Mouse (Mus musculus) myocyte (in vitro differentiated cells): ENCODE data around the gene Mycbp. TPM values are rescaled to one million over a fixed set of nuclear protein-coding genes. Genes with fewer than 3 reads are reported as not detected.

Source experiments
- H3K27me3 ChIP-seq: one replicate; pipeline ENCODE4 v1.6.1; 2011; ENCODE audit not compliant: control insufficient read depth, insufficient read depth, insufficient read length
- H3K36me3 ChIP-seq: one replicate; pipeline ENCODE4 v1.6.1; 2011; ENCODE audit not compliant: control insufficient read depth, insufficient read depth
- H3K4me2 ChIP-seq: one replicate; pipeline ENCODE4 v1.6.1; 2011; ENCODE audit warnings: low read depth, control low read depth
- H3K4me3 ChIP-seq: one replicate; pipeline ENCODE4 v1.5.1; 2011; ENCODE audit warnings: mild to moderate bottlenecking, control low read depth, moderate library complexity
- H3K79me2 ChIP-seq: one replicate; pipeline ENCODE4 v1.6.1; 2011; ENCODE audit not compliant: control insufficient read depth, insufficient read depth
- H3ac ChIP-seq: one replicate; pipeline ENCODE4 v1.6.1; 2011; ENCODE audit not compliant: control insufficient read depth, insufficient read length
- CEBPB ChIP-seq: IDR thresholded peaks from 2 replicates; pipeline ENCODE4 v1.6.1; 2011; ENCODE audit warnings: mild to moderate bottlenecking, moderate library complexity; ENCODE audit not compliant: poor library complexity, insufficient read depth, severe bottlenecking
- E2F4 ChIP-seq: IDR thresholded peaks from one replicate; pipeline ENCODE4 v1.6.1; 2011; ENCODE audit warnings: mild to moderate bottlenecking, control low read depth, moderate library complexity; ENCODE audit not compliant: insufficient read depth
- MAX ChIP-seq: IDR thresholded peaks from one replicate; pipeline ENCODE4 v1.6.1; 2011; ENCODE audit warnings: low read depth, mild to moderate bottlenecking, control low read depth
- MYOD1 ChIP-seq, 3 experiments: IDR thresholded peaks; one replicate each; pipeline ENCODE4 v1.6.1; 2011; ENCODE audit warnings: control low read depth in 2 of 3, low read depth in 2 of 3, mild to moderate bottlenecking in 2 of 3, moderate library complexity in 1 of 3; ENCODE audit not compliant: insufficient read length in 2 of 3, control insufficient read depth in 1 of 3
- MYOG ChIP-seq, 3 experiments: IDR thresholded peaks; one replicate each; pipeline ENCODE4 v1.6.1; 2011; ENCODE audit warnings: control low read depth in 2 of 3, low read depth in 2 of 3, mild to moderate bottlenecking in 2 of 3; ENCODE audit not compliant: insufficient read length in 2 of 3, control insufficient read depth in 1 of 3, insufficient read depth in 1 of 3
- POLR2A ChIP-seq: IDR thresholded peaks from one replicate; pipeline ENCODE4 v1.6.1; 2011; ENCODE audit warnings: low read depth, mild to moderate bottlenecking, control low read depth, moderate library complexity; ENCODE audit not compliant: insufficient read length
- POLR2AphosphoS2 ChIP-seq: IDR thresholded peaks from one replicate; pipeline ENCODE4 v1.6.1; 2011; ENCODE audit warnings: low read depth, control low read depth; ENCODE audit not compliant: insufficient read length
- REST ChIP-seq: IDR thresholded peaks from one replicate; pipeline ENCODE4 v1.6.1; 2011; ENCODE audit warnings: mild to moderate bottlenecking, control low read depth, moderate library complexity; ENCODE audit not compliant: insufficient read depth, insufficient read length
- SRF ChIP-seq: IDR thresholded peaks from one replicate; pipeline ENCODE4 v1.6.1; 2011; ENCODE audit warnings: low read depth; ENCODE audit not compliant: control insufficient read depth, insufficient read length
- TCF12 ChIP-seq: IDR thresholded peaks from one replicate; pipeline ENCODE4 v1.6.1; 2011; ENCODE audit warnings: mild to moderate bottlenecking, control low read depth; ENCODE audit not compliant: poor library complexity, insufficient read depth, severe bottlenecking
- TCF3 ChIP-seq: IDR thresholded peaks from one replicate; pipeline ENCODE4 v1.6.1; 2011; ENCODE audit warnings: low read depth, control low read depth; ENCODE audit not compliant: insufficient read length
- USF1 ChIP-seq: IDR thresholded peaks from one replicate; pipeline ENCODE4 v1.6.1; 2011; ENCODE audit warnings: low read depth, mild to moderate bottlenecking, control low read depth, moderate library complexity
- polyA plus RNA-seq: library from polyadenylated mRNA; unstranded; fragments of >200 nt; fragmentation: generic; extraction: Trizol; gene quantifications from one replicate; pipeline ENCODE4 v1.2.1, GENCODE M21; 2012; ENCODE audit warnings: missing spikeins

Gene Mycbp
- polyA plus RNA-seq, 1 experiment: 33.1 TPM

DNA sequence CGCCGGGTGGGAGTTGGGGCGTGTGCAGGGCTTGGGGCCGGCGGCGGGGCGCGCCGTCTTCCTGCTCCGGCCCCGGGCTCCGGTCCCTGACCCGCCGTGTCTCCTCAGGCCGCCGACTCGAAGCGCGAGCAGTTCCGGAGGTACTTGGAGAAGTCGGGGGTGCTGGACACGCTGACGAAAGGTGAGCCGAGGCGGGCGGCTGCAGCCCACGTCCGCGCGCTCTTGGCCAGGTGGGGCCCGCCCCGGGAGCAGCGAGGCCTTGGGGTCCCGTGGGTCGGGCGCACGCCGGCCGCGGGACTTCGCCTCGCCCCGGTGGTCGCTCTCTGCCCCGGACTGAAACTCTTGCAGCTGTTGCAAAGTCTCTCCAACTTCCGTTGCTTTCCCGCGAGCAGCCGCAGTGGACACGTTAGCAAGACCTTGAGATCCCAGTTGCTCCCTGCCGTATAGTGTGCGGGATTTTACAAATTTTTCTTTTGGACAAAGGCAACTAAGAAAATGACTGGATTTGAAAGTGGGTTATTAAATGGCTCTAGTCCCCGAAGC lies 565 bp downstream of the Mycbp start:
- TF ChIP-seq SRF (no peak), MYOD1 (IDR thresholded peaks at IDR 0.05; ENCODE audit: control insufficient read depth in 1 of 3, insufficient read length in 2 of 3, low read depth in 2 of 3) (peak in 2 of 3 experiments; percentile 58 to 74), TCF12 (no peak), POLR2A (no peak), MAX (no peak), TCF3 (no peak), E2F4 (no peak), REST (no peak), USF1 (no peak), CEBPB (no peak), MYOG (IDR thresholded peaks at IDR 0.05; ENCODE audit: control insufficient read depth in 1 of 3, insufficient read depth in 1 of 3, insufficient read length in 2 of 3, low read depth in 2 of 3) (peak in 1 of 3 experiments; percentile 70)
- Histone ChIP-seq H3ac (peak overlapping the region; percentile 32), H3K4me2 (peak overlapping the region; percentile 62), H3K4me3 (peak overlapping the region; percentile 64), H3K27me3 (no peaks in the 10 kb centered on the region), H3K36me3 (peaks cover 13% of the 10 kb centered on the region), H3K79me2 (peaks cover 50% of the 10 kb centered on the region)

DNA sequence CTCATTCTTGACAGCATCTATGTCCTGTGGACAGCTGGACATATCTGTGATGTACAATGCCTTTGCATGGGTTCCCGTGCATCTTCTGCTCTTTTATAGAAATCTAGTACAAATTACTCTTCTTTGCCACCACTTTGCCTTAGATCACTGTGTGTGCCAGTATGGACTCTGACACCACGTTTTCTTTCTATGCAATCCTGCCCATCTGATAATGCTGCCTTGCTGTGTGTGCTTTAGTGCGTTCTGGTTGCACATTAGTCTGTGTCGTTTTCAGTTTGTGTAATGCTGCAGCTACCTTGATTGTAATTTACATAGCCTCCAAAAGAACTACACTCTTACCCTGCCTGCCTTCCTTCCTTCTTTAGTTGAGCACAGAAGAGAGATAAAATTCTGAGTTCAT lies 6.9 kb downstream of the Mycbp start:
- H3K4me3 ChIP-seq: no peak overlapping the region
- H3ac ChIP-seq: no peak overlapping the region
- no peaks in the 10 kb centered on the region for H3K27me3 ChIP-seq
- peaks cover 45% of the 10 kb centered on the region for H3K36me3 ChIP-seq
- no peak overlapping the region for H3K4me2 ChIP-seq
- no peak for TF ChIP-seq MYOG (IDR thresholded peaks at IDR 0.05; ENCODE audit: control insufficient read depth in 1 of 3, insufficient read depth in 1 of 3, insufficient read length in 2 of 3, low read depth in 2 of 3)
- TF ChIP-seq POLR2A: no peak
- no peak for TF ChIP-seq SRF
- peaks cover 96% of the 10 kb centered on the region for H3K79me2 ChIP-seq

DNA sequence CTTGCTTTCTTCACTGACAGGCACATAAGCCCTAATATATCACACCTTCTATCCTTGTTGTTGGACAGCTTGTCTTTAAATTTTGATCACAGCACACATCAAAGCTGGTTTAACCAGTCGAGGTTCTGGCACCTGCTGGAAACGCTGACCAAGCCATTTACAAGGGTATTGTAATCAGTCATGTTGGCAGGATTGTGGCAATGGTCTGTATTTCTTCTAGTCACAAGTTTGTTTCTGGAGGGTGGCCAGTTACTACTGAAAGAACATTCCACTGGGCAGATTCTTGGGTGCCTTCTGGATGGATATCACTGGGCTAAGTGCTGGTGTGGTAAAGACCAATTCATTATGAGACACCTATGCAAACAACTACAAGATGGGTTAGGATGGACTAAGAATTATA lies 7.8 kb downstream of the Mycbp start:
- H3K36me3 ChIP-seq: peaks cover 42% of the 10 kb centered on the region
- H3K27me3 ChIP-seq: no peaks in the 10 kb centered on the region
- peaks cover 92% of the 10 kb centered on the region for H3K79me2 ChIP-seq
- H3ac ChIP-seq: no peak overlapping the region
- H3K4me3 ChIP-seq: no peak overlapping the region
- H3K4me2 ChIP-seq: no peak overlapping the region
- TF ChIP-seq MYOD1 (IDR thresholded peaks at IDR 0.05; ENCODE audit: control insufficient read depth in 1 of 3, insufficient read length in 2 of 3, low read depth in 2 of 3): no peak
- TF ChIP-seq USF1: no peak
- no peak for TF ChIP-seq MYOG (IDR thresholded peaks at IDR 0.05; ENCODE audit: control insufficient read depth in 1 of 3, insufficient read depth in 1 of 3, insufficient read length in 2 of 3, low read depth in 2 of 3)
- no peak for TF ChIP-seq CEBPB
- TF ChIP-seq POLR2AphosphoS2: no peak
- TF ChIP-seq E2F4: no peak
- no peak for TF ChIP-seq TCF3
- no peak for TF ChIP-seq REST
- no peak for TF ChIP-seq POLR2A

DNA sequence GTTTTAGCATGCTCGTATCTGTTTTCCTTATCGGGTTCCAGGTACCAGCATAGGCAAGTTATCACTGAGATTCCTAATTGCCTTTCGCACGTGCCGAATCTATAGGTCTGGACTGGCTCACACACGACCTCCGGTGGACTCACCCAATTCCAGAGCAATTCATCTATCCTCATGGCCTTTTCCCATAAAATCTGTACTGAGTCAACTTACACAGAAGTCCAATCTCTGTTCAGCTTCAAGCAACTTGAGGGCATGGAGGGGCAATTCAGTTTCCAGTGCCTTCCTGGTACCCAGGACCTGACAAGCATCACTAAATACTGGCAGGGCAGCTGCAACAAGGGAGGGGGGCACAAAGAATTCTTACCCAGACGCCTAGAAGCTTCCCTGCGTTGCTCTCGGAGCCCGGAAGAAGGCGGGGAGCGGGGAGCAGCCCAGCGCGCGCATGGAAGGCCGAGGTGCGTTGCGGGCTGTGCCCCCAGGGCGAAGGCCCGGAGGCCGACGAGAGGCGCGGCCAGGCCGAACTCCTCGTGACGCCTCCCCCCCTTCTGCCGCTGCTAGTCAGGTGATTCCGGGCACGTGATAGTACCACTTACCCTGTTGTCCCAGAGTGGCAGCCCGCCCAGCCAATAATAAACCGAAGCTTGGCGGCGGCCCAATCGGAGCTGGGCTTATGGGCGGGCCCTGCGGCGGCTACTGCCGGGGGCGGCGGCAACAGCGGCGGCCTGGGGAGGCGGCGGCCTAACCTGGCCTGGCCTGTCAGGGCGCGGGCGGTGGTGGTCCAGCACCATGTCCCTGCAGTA lies 12.3 kb downstream of the Mycbp start, which contains the start of gene Rragc:
Rragc (plus strand) TSS at position 699 of the 800 bp plus-strand sequence.
- H3K4me2 ChIP-seq: peak within 1 kb of the TSS; percentile 82
- TF ChIP-seq USF1 (peak; percentile 97), CEBPB (no peak), MYOG (IDR thresholded peaks at IDR 0.05; ENCODE audit: control insufficient read depth in 1 of 3, insufficient read depth in 1 of 3, insufficient read length in 2 of 3, low read depth in 2 of 3) (peak in 2 of 3 experiments; percentile 10 to 40), TCF12 (no peak), POLR2A (peak; percentile 88), REST (peak; percentile 19), TCF3 (no peak), POLR2AphosphoS2 (peak; percentile 97), E2F4 (no peak), MYOD1 (IDR thresholded peaks at IDR 0.05; ENCODE audit: control insufficient read depth in 1 of 3, insufficient read length in 2 of 3, low read depth in 2 of 3) (peak in 1 of 3 experiments; percentile 39)
- peaks cover 80% of the 10 kb centered on the region for H3K79me2 ChIP-seq

More for the DNA sequence above, 12.3 kb downstream of the Mycbp start, which contains the start of gene Rragc:
- Histone ChIP-seq H3K4me3 (peak within 1 kb of the TSS; percentile 78), H3ac (peak within 1 kb of the TSS; percentile 89), H3K27me3 (no peaks in the 10 kb centered on the region), H3K36me3 (peaks cover 43% of the 10 kb centered on the region)
